Mouse (Mus musculus): ENCODE results near the gene Abi3.

DNA sequence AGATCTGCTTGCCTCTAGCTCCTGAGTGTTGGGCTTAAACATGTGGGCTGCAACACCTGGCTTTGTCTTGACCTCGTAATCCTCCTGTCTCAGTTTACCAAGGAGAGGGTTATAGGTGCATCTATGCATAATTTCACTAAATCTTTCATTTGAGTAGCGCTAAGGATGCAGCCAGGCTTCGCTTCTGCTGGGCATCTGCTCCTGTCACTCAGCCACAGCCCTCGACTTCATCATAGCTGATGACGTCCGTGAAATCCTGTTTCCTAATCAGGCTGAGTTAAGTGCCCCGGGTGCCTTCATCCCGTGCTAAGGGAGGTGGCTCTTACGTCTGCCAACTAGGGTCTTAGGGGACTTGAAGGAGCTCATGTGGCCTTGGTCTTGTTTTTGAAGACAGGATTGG lies 58.3 kb downstream of the Abi3 start:
- TF ChIP-seq CTCF (IDR thresholded peaks at IDR 0.05; ENCODE audit: low read depth) (no peak), EP300 (optimal IDR thresholded peaks at IDR 0.05) (no peak)
